Mouse (Mus musculus): ENCODE results near the gene Agbl4. TPM values are rescaled to one million over a fixed set of nuclear protein-coding genes. Genes with fewer than 3 reads are reported as not detected.

The Agbl4 gene
- polyA plus RNA-seq, 1 experiment from 2014 or later = 0.24 TPM

- no peak for DNase-seq (ENCODE audit: low spot score)
- H3K4me3 ChIP-seq = no peak overlapping the region
- no peaks in the 10 kb centered on the region for H3K9me3 ChIP-seq
- no peaks in the 10 kb centered on the region for H3K27me3 ChIP-seq (replicated peaks; ENCODE audit: low read depth, poor library complexity, severe bottlenecking)
- H3K27ac ChIP-seq (replicated peaks) = no peak overlapping the region
- H3K4me1 ChIP-seq = no peaks in the 10 kb centered on the region
- H3K36me3 ChIP-seq (replicated peaks) = no peaks in the 10 kb centered on the region
These were observed 979.7 kb downstream of the Agbl4 start for GRCm38 (mm10) chr4:111377159-111377558.

GRCm38 (mm10) chr4:111378071-111378470 lies 980.6 kb downstream of the Agbl4 start:
- no peaks in the 10 kb centered on the region for H3K36me3 ChIP-seq (replicated peaks)
- H3K9me3 ChIP-seq = no peaks in the 10 kb centered on the region
- 92% methylated on average over 3 of the region's 3 CpGs for WGBS
- DNase-seq (ENCODE audit: low spot score) = no peak
- no peak overlapping the region for H3K27ac ChIP-seq (replicated peaks)
- H3K4me1 ChIP-seq = no peaks in the 10 kb centered on the region
- H3K4me3 ChIP-seq = no peak overlapping the region
- no peaks in the 10 kb centered on the region for H3K27me3 ChIP-seq (replicated peaks; ENCODE audit: low read depth, poor library complexity, severe bottlenecking)

- Histone ChIP-seq H3K4me1 (no peaks in the 10 kb centered on the region), H3K27me3 (replicated peaks; ENCODE audit: low read depth, poor library complexity, severe bottlenecking) (no peaks in the 10 kb centered on the region), H3K27ac (replicated peaks) (no peak overlapping the region), H3K9me3 (no peaks in the 10 kb centered on the region), H3K36me3 (replicated peaks) (no peaks in the 10 kb centered on the region), H3K4me3 (no peak overlapping the region)
- 85% methylated on average over 2 of the region's 2 CpGs for WGBS
- DNase-seq (ENCODE audit: low spot score) = no peak
These were observed 985.6 kb downstream of the Agbl4 start for GRCm38 (mm10) chr4:111383101-111383500.

- H3K27me3 ChIP-seq (replicated peaks; ENCODE audit: low read depth, poor library complexity, severe bottlenecking) = no peaks in the 10 kb centered on the region
These were observed 993.3 kb downstream of the Agbl4 start for GRCm38 (mm10) chr4:111390736-111391135.

GRCm38 (mm10) chr4:111399784-111400183 lies 1002.3 kb downstream of the Agbl4 start:
- H3K27me3 ChIP-seq (replicated peaks; ENCODE audit: low read depth, poor library complexity, severe bottlenecking) = no peaks in the 10 kb centered on the region
- H3K4me1 ChIP-seq = no peaks in the 10 kb centered on the region
- H3K27ac ChIP-seq (replicated peaks) = no peak overlapping the region
- H3K4me3 ChIP-seq = no peak overlapping the region
- H3K9me3 ChIP-seq = no peaks in the 10 kb centered on the region
- no peaks in the 10 kb centered on the region for H3K36me3 ChIP-seq (replicated peaks)
- DNase-seq (ENCODE audit: low spot score) = no peak

More at GRCm38 (mm10) chr4:111390736-111391135, 993.3 kb downstream of the Agbl4 start:
- Histone ChIP-seq H3K9me3 (no peaks in the 10 kb centered on the region), H3K4me3 (no peak overlapping the region), H3K27ac (replicated peaks) (no peak overlapping the region), H3K36me3 (replicated peaks) (no peaks in the 10 kb centered on the region), H3K4me1 (no peaks in the 10 kb centered on the region)
- no peak for DNase-seq (ENCODE audit: low spot score)

GRCm38 (mm10) chr4:111400676-111401075 lies 1003.2 kb downstream of the Agbl4 start:
- no peak overlapping the region for H3K27ac ChIP-seq (replicated peaks)
- H3K4me1 ChIP-seq = no peaks in the 10 kb centered on the region
- no peak overlapping the region for H3K4me3 ChIP-seq
- no peaks in the 10 kb centered on the region for H3K9me3 ChIP-seq
- WGBS = 65% methylated on average over 2 of the region's 2 CpGs
- H3K27me3 ChIP-seq (replicated peaks; ENCODE audit: low read depth, poor library complexity, severe bottlenecking) = no peaks in the 10 kb centered on the region
- no peaks in the 10 kb centered on the region for H3K36me3 ChIP-seq (replicated peaks)
- DNase-seq (ENCODE audit: low spot score) = no peak

- no peak overlapping the region for H3K4me3 ChIP-seq
- H3K27ac ChIP-seq (replicated peaks) = no peak overlapping the region
- no peak for DNase-seq (ENCODE audit: low spot score)
- WGBS = 44% methylated on average over 1 of the region's 1 CpGs
- H3K27me3 ChIP-seq (replicated peaks; ENCODE audit: low read depth, poor library complexity, severe bottlenecking) = no peaks in the 10 kb centered on the region
- H3K9me3 ChIP-seq = no peaks in the 10 kb centered on the region
- H3K36me3 ChIP-seq (replicated peaks) = no peaks in the 10 kb centered on the region
- H3K4me1 ChIP-seq = no peaks in the 10 kb centered on the region
These were observed 1005.8 kb downstream of the Agbl4 start for GRCm38 (mm10) chr4:111403243-111403642.

- 80% methylated on average over 4 of the region's 4 CpGs for WGBS
- DNase-seq (ENCODE audit: low spot score) = no peak
- Histone ChIP-seq H3K4me1 (peaks cover 8% of the 10 kb centered on the region), H3K27ac (replicated peaks) (no peak overlapping the region), H3K4me3 (no peak overlapping the region), H3K9me3 (no peaks in the 10 kb centered on the region), H3K27me3 (replicated peaks; ENCODE audit: low read depth, poor library complexity, severe bottlenecking) (no peaks in the 10 kb centered on the region), H3K36me3 (replicated peaks) (no peaks in the 10 kb centered on the region)
These were observed 1013.3 kb downstream of the Agbl4 start for GRCm38 (mm10) chr4:111410731-111411130.

GRCm38 (mm10) chr4:111414399-111414798 lies 1016.9 kb downstream of the Agbl4 start:
- H3K9me3 ChIP-seq = no peaks in the 10 kb centered on the region
- H3K4me1 ChIP-seq = peaks cover 23% of the 10 kb centered on the region
- H3K36me3 ChIP-seq (replicated peaks) = peaks cover 13% of the 10 kb centered on the region
- H3K27me3 ChIP-seq (replicated peaks; ENCODE audit: low read depth, poor library complexity, severe bottlenecking) = no peaks in the 10 kb centered on the region
- WGBS = 0% methylated on average over 6 of the region's 6 CpGs
- DNase-seq (ENCODE audit: low spot score) = no peak
- peak overlapping the region; percentile 96 for H3K27ac ChIP-seq (replicated peaks)
- peak overlapping the region; percentile 94 for H3K4me3 ChIP-seq

- peak within 1 kb of the TSS; percentile 94 for H3K4me3 ChIP-seq
- H3K36me3 ChIP-seq (replicated peaks) = peaks cover 19% of the 10 kb centered on the region
- no peaks in the 10 kb centered on the region for H3K9me3 ChIP-seq
- H3K27me3 ChIP-seq (replicated peaks; ENCODE audit: low read depth, poor library complexity, severe bottlenecking) = no peaks in the 10 kb centered on the region
- H3K27ac ChIP-seq (replicated peaks) = peak within 1 kb of the TSS; percentile 96
- peak; percentile 96 for DNase-seq (ENCODE audit: low spot score)
- peaks cover 23% of the 10 kb centered on the region for H3K4me1 ChIP-seq
- WGBS = under 1% methylated on average over 66 of the region's 66 CpGs
These were observed 1017.5 kb downstream of the Agbl4 start, which contains the start of gene Bend5 for GRCm38 (mm10) chr4:111414818-111415488. Gene Bend5, plus strand, starts transcription at chr4:111415006.

- Histone ChIP-seq H3K9me3 (no peaks in the 10 kb centered on the region), H3K4me1 (peaks cover 23% of the 10 kb centered on the region), H3K36me3 (replicated peaks) (peaks cover 30% of the 10 kb centered on the region), H3K27ac (replicated peaks) (peak overlapping the region; percentile 96), H3K27me3 (replicated peaks; ENCODE audit: low read depth, poor library complexity, severe bottlenecking) (no peaks in the 10 kb centered on the region), H3K4me3 (peak overlapping the region; percentile 94)
- no peak for DNase-seq (ENCODE audit: low spot score)
- WGBS = 71% methylated on average over 3 of the region's 3 CpGs
These were observed 1018.7 kb downstream of the Agbl4 start for GRCm38 (mm10) chr4:111416126-111416525.

- 62% methylated on average over 3 of the region's 3 CpGs for WGBS
- Histone ChIP-seq H3K4me3 (peak overlapping the region; percentile 94; the same call in 1 of the 2 replicates), H3K27ac (replicated peaks) (no peak overlapping the region), H3K36me3 (replicated peaks) (peaks cover 33% of the 10 kb centered on the region), H3K9me3 (no peaks in the 10 kb centered on the region), H3K27me3 (replicated peaks; ENCODE audit: low read depth, poor library complexity, severe bottlenecking) (no peaks in the 10 kb centered on the region), H3K4me1 (peaks cover 23% of the 10 kb centered on the region)
- no peak for DNase-seq (ENCODE audit: low spot score)
These were observed 1019.1 kb downstream of the Agbl4 start for GRCm38 (mm10) chr4:111416551-111416950.

- no peak overlapping the region for H3K27ac ChIP-seq (replicated peaks)
- DNase-seq (ENCODE audit: low spot score) = no peak
- H3K9me3 ChIP-seq = no peaks in the 10 kb centered on the region
- no peak overlapping the region for H3K4me3 ChIP-seq
- peaks cover 40% of the 10 kb centered on the region for H3K36me3 ChIP-seq (replicated peaks)
- H3K4me1 ChIP-seq = peaks cover 23% of the 10 kb centered on the region
- 92% methylated on average over 5 of the region's 5 CpGs for WGBS
- no peaks in the 10 kb centered on the region for H3K27me3 ChIP-seq (replicated peaks; ENCODE audit: low read depth, poor library complexity, severe bottlenecking)
These were observed 1020.3 kb downstream of the Agbl4 start for GRCm38 (mm10) chr4:111417716-111418115.

Data from embryonic facial prominence, embryonic 10.5 days (tissue).